Mouse (Mus musculus) yolk sac, embryonic 10.5 days (tissue): ENCODE measurements around the gene Grpel1.
A peak's percentile ranks its signal among the peaks of the same experiment; 100 is the strongest.

Experiments used
- DNase-seq: peaks from one replicate; pipeline ENCODE4 v3.0.0-alpha.2; 2017; ENCODE audit warnings: low spot score

The Grpel1 gene

GRCm38 (mm10) chr5:36461231-36461630 lies 3.6 kb upstream of the Grpel1 start:
- no peak for DNase-seq

GRCm38 (mm10) chr5:36462810-36463209 lies 2.0 kb upstream of the Grpel1 start:
- peak; percentile 27 for DNase-seq

GRCm38 (mm10) chr5:36463391-36463790 lies 1.4 kb upstream of the Grpel1 start:
- DNase-seq: no peak

GRCm38 (mm10) chr5:36465889-36466288 lies 1.1 kb downstream of the Grpel1 start:
- no peak for DNase-seq

- DNase-seq: no peak
Measured at GRCm38 (mm10) chr5:36471206-36471605, 6.4 kb downstream of the Grpel1 start.

- DNase-seq: no peak
Measured at GRCm38 (mm10) chr5:36472876-36473655, 8.3 kb downstream of the Grpel1 start.

GRCm38 (mm10) chr5:36474283-36474682 lies 9.5 kb downstream of the Grpel1 start:
- DNase-seq: no peak

- DNase-seq: no peak
Measured at GRCm38 (mm10) chr5:36477486-36477885, 12.7 kb downstream of the Grpel1 start.

- DNase-seq: no peak
Measured at GRCm38 (mm10) chr5:36478540-36479420, 14.0 kb downstream of the Grpel1 start.

GRCm38 (mm10) chr5:36479735-36480134 lies 14.9 kb downstream of the Grpel1 start:
- DNase-seq: no peak

- DNase-seq: no peak
Measured at GRCm38 (mm10) chr5:36480398-36480797, 15.6 kb downstream of the Grpel1 start.

GRCm38 (mm10) chr5:36481114-36481513 lies 16.3 kb downstream of the Grpel1 start:
- DNase-seq: no peak

GRCm38 (mm10) chr5:36483203-36484101 lies 18.7 kb downstream of the Grpel1 start:
- DNase-seq: peak; percentile 49

- peak; percentile 98 for DNase-seq
Measured at GRCm38 (mm10) chr5:36484171-36484990, 19.6 kb downstream of the Grpel1 start, which contains the start of the genes Tada2b and Ccdc96. Gene Tada2b, minus strand, starts transcription at chr5:36484285. Gene Ccdc96, plus strand, starts transcription at chr5:36484588.

GRCm38 (mm10) chr5:36485306-36485705 lies 20.5 kb downstream of the Grpel1 start:
- DNase-seq: no peak

- no peak for DNase-seq
Measured at GRCm38 (mm10) chr5:36489225-36489624, 24.4 kb downstream of the Grpel1 start.

- DNase-seq: no peak
Measured at GRCm38 (mm10) chr5:36493919-36494318, 29.1 kb downstream of the Grpel1 start.

- no peak for DNase-seq
Measured at GRCm38 (mm10) chr5:36494709-36495108, 29.9 kb downstream of the Grpel1 start.

- no peak for DNase-seq
Measured at GRCm38 (mm10) chr5:36505235-36505634, 40.4 kb downstream of the Grpel1 start.

- no peak for DNase-seq
Measured at GRCm38 (mm10) chr5:36505643-36506042, 40.8 kb downstream of the Grpel1 start.

GRCm38 (mm10) chr5:36508351-36508750 lies 43.6 kb downstream of the Grpel1 start:
- DNase-seq: no peak
